Mouse (Mus musculus): ENCODE measurements at regions not wholly inside any gene's neighbourhood (a gene's known extent, or its start where the extent isn't known, plus 50 kb on each side); places are given as distances from the start of the nearest gene placed in this dataset.

GRCm38 (mm10) chr15:27043788-27044187 is 148.4 kb upstream of the Fbxl7 start:
- TF ChIP-seq CTCF (IDR thresholded peaks at IDR 0.05; ENCODE audit: low read depth), result no peak
- no peak for TF ChIP-seq EP300 (IDR thresholded peaks at IDR 0.05; ENCODE audit: low read depth)

Measured in liver, embryonic 14.5 days (tissue).